Mouse (Mus musculus): ENCODE measurements around the gene Fnip1.

- TF ChIP-seq CTCF (IDR thresholded peaks at IDR 0.05; ENCODE audit: control insufficient read depth, insufficient read depth, low read length) (no peak), POLR2A (IDR thresholded peaks at IDR 0.05; ENCODE audit: borderline replicate concordance, control insufficient read depth, low read depth, low read length) (no peak)
Measured at GRCm38 (mm10) chr11:54398058-54398457, 39.9 kb upstream of the Fnip1 start.
